Mouse (Mus musculus) E14TG2a.4 (cell line): ENCODE measurements around the gene Adam19.

ENCODE experiments used
- CTCF ChIP-seq: conservative IDR thresholded peaks from 2 replicates; pipeline ENCODE4 v1.5.1; 2014; ENCODE audit warnings: low read length
- NANOG ChIP-seq: IDR thresholded peaks from 2 replicates; pipeline ENCODE4 v1.6.1; 2014; ENCODE audit warnings: borderline replicate concordance, low read length, mixed read lengths
- POU5F1 ChIP-seq: IDR thresholded peaks from 2 replicates; pipeline ENCODE4 v1.6.1; 2014; ENCODE audit warnings: low read length, borderline replicate concordance

DNA sequence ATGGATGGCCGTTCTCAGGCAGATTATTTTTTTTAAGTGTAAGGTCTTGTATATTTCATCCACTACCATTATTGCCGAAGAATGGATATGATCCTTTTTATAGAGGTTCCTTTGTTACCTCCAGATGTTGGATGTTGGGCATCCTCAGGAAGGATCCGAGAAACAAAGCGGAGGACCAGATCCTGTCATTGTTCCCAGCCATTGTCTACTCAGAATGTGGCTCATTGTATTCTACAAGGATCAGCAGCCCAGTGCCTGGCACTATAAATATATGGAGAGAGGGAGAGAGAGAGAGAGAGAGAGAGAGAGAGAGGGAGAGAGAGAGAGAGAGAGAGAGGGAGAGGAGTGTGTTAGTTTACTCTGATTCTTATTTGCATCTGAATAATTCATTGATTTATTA, 6.8 kb downstream of the Adam19 start:
- TF ChIP-seq CTCF (no peak), NANOG (no peak), POU5F1 (no peak)
